Mouse (Mus musculus) gastrocnemius, postnatal 36 days (tissue): ENCODE data around the gene Hlcs. TPM values are rescaled to one million over a fixed set of nuclear protein-coding genes. Genes with fewer than 3 reads are reported as not detected.

ENCODE experiments used
- DNase-seq, 2 experiments: peaks; one replicate each; pipeline ENCODE4 v3.0.0; 2022
- intact Hi-C: fragments of 180-260 bp; cut with DNase I; formaldehyde crosslinking; loops from one replicate; pipeline ENCODE4 v1.15.1; 2025
- total RNA-seq, 2 experiments: library from RNA; stranded (reverse); gene quantifications; 2 replicates each; pipeline ENCODE4 v1.2.3; 2021

Gene Hlcs
- total RNA-seq, 2 experiments from 2014 or later: 6.5 to 6.8 TPM

DNA sequence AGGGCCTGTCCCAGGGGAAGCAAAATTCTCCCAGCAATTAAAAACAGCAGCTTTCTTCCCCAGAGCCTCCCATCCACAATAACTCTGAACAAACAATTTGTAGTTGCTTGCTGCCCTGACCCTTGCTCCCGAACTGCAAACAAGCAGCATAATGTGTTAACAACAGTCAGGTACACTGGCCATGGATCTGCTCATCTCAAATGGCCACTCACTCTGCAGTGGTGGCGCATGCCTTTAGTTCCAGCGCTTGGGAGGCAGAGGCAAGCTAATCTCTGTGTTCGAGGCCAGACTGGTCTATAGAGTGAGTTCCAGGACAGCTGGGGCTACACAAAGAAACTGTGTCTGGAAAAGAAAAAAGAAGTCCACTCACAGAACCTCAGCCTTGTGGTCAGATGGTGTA is 22.2 kb downstream of the Hlcs start:
- intact Hi-C loops: no loop called here
- no peak for DNase-seq

DNA sequence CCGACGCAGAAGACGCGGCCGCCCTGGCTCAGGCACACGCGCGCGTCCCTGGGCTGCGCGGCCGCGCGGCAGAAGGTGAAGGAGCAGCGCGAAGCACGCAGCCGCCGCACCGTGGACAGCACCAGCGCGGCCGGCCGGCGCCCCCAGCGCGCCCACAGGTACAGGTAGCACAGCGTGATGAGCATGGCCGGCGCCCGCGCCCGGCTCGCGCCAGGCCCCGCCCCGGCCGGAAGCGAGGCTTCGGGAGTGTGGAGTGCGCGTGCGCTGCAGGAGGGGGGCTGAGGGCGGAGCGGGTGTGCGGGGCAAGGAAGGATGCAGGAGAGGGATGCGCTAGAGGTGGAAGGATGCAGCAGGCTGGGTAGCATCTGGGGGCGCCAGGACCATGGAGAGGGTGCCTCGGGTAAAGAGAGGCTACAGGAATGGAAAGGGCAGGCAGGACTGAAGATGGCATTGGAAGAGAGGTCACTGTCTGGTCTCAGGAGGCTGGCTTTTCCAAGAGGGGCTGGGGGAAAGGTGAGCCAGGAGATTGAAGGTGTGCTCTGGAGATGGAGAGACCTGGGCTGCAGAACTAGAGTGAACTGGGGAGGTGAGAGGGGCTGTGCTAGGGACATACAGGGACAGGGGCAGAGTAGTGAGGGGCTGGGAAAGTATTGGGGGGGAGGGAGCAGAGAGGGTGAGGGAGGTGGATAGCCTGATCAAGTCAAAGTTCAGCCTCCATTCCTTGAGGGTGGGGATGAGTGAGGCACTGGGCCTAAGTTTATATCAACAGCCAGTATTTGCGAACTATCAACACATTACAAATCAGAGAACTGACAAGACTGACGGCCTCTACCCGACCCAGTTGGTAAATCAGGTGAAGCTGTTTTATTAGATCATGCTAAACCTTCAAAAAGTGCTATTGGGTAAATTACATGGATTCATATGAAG is 23.0 kb downstream of the Hlcs start:
- peak; percentile 57 to 70 for DNase-seq
- intact Hi-C loops: no loop called here

DNA sequence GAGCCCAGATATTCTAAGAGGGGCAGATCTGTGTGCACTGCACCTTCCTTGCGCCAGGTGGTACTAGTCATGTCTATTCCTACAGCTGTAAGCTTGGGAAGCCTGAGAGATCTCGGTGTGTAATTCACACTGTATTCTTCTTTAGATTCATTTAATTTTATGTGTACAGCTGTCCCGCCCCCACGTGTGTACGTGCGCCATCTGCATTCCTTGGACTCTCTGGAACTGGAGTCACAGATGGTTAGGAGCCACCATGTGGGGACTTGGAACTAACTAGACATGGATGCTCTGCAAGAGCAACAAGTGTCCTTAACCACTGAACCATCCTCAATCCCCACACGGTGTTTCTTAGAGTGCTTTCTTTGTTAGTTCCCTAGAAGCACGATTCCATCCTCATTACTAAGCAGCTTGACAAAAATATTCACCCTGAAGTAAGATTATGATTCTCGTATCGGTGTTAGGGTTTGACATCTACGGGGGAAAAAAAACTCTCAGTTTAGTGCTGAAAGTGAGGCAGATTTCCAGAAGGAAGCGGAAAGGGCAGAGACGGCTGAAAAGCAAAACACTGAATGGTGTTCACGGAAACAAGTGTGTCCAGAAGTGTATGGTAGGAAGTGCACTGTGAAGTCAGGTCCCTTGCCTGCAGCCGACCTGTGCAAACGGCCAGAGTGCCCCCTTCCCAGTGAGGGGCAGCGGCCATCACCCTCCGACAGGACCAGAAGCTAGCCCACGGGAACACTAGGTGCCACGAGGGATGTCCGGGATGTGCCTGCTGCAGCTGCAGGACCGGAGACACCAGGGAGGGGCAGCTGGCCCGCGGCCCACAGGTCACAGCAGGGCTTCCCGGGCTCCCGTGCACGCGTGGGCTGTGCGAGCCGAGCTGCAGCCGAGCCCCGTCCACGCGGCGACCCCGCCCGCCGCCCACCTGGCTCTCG is 24.0 kb downstream of the Hlcs start:
- intact Hi-C loops: no loop called here

DNA sequence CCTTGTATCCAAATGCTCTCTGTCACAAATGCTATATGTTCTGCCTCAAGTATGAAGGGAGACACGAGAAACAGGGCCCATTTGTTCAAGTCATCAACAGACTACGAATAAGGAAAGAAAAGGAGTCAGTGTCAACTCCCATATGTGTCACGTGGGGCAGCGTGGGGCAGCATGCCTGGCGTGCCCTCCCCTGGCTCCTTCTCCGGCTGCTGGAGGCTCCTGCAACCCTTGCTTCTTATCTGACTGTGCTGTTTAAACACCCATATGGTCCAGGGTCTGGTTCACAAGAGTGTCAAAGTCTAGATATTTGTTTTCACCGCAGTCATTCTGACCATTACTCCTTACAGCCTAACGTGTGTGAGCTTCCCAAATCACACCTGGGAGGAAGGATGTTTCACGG is 25.5 kb downstream of the Hlcs start:
- intact Hi-C loops: no loop called here
- DNase-seq: no peak

More for the DNA sequence above, 24.0 kb downstream of the Hlcs start:
- DNase-seq: no peak

DNA sequence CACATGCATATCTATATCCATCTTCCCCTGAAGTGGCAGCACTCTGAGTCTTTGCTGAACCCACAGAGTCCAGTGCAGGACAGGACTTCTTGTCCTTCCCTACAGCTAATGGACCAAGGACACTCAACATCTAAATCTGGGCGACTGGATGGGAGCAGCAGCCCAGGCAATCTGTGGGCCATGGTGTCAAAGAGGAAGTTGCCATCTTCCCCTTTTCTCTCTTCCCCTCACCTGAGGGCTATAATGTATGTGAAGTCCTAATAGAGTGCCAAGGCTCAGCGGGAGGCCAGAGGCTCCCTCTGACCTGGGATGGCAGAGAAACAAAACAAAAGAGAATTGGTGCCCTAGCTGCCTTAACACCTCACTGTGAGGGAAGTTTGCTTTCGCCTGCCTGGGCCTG is 29.4 kb downstream of the Hlcs start:
- DNase-seq: no peak
- intact Hi-C loops: no loop called here

DNA sequence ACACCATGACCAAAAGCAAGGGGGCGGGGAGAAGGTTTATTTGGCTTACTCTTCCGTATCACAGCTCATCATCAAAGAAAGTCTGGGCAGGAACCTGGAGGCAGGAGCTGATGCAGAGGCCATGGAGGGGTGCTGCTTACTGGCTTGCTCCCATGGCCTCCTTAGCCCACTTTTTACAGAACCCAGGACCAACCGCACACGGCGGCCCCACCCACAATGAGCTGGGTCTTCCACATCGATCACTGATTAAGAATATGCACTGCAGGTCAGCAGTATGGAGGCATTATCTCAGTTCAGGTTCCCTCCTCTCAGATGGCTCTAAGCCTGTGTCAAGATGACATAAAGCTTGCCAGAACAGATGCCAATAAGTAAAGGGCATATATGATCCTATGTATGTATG is 42.5 kb downstream of the Hlcs start:
- intact Hi-C loops: loop anchor here (5.0 kb wide), 1 partner anchor 46 kb away; no protein-coding TSS in a partner anchor
- no peak for DNase-seq

DNA sequence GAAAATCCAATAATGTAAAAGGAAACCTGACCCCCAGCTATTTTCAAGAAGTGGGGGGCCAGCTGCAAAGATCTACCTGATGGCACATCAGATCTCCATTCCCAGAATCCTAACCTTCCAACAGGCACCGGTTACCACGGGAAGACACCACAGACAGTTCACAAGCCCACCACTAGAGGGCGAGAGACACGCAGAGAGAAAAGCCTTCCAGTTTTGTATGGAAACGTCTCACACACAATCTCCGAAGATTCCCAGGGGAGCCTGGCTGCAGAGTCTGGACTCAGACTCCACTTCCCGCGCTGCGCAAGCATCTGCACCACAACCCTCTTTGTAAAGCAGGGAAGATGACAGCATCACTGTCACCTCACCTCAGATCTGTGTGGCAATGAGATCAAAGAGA is 43.7 kb downstream of the Hlcs start:
- intact Hi-C loops: loop anchor here (5.0 kb wide), 3 partner anchors 48 to 183 kb away; no protein-coding TSS in a partner anchor
- peak; percentile 77 to 88 for DNase-seq

DNA sequence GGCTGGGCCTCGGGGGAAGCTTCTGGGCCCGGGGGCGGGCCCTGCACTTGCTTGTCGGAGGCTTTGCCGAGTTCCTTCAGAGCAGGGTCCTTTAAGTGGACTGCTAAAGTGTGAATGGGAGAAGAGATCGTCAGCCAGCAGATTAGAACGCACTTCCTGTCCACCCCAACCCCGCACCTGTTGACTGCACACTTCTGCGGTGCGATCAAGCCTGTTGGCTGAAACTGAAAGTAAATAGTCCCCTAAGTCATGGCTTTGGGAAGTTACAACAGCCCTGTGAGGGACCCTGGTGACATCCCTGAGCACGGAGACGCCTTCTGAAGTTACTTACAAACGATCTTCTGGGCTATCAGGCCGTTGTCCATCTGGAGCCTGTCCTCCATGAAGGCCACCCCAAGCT is 45.2 kb downstream of the Hlcs start:
- no peak for DNase-seq
- intact Hi-C loops: loop anchor here (5.0 kb wide), 2 partner anchors 64 to 184 kb away; no protein-coding TSS in a partner anchor

DNA sequence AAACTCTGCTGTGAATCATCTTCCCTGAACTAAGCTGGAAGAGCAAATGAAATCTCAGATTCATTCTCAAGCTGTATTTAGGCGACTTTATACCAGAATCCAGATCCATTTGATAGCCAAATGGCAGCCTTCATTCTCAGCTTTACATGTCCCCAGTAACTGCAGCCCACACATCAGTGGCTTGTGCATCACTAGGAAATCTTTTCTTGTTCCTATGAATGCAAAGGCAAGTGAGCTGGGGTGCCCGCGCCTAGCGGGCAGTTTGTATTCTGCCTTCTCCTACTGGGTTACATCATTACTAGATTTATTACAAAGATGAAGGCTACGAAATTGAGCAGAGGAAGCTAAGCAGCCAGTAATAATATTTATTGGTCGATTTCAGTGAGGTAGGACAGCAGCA is 48.8 kb downstream of the Hlcs start:
- intact Hi-C loops: loop anchor here (5.0 kb wide), 2 partner anchors 68 to 188 kb away; no protein-coding TSS in a partner anchor
- DNase-seq: no peak

DNA sequence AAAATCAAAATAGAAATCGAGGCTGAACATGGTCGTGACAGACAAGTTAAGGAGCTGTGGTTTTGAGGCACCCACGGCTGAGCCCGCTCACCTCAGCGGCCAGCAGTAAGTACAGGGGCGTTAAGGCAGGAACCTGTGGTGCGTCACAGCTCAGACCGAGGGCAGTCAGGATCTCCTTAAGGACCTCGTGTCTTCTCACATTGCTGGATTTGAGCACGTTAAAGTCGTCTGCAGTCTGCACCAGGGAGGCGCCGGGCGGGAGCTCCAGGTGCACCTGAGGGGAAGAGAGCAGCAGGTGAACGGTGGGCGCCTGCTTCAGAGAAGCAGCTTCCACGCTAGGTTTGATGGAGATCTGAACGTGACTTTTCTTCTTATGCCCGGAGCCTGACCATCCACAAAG is 50.9 kb downstream of the Hlcs start:
- intact Hi-C loops: no loop called here
- no peak for DNase-seq

DNA sequence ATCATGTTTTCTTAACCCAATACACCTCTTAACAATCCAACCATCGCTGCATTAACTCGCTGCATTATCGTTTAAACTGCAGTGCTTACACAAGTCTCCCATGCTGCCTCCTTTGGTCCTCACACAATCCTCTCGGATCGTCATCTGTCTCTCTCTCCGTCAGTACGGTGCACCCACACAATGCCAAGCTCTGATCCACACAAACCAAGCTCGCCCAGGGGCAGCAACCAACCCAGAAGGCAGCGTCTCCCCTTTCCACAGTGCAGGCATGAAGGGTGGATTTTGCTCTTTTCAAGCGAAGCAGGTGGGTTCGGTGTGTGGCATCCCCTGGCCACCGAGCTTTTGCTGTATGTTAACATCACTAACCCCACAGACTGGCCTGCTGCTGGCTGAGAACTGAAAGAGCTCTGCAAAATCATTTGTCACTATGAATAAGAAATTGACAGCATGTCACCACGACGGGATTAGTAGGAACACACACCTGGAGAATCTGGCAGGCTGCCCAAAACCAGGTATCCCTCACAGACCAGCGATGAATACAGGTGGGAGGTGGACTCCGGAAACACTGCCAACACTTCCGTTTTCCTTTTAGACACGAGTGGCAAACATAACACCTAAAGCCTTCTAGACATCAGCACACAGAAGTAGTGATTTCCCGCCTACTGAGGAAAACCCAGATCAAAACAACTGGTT is 52.3 kb downstream of the Hlcs start:
- intact Hi-C loops: no loop called here

DNA sequence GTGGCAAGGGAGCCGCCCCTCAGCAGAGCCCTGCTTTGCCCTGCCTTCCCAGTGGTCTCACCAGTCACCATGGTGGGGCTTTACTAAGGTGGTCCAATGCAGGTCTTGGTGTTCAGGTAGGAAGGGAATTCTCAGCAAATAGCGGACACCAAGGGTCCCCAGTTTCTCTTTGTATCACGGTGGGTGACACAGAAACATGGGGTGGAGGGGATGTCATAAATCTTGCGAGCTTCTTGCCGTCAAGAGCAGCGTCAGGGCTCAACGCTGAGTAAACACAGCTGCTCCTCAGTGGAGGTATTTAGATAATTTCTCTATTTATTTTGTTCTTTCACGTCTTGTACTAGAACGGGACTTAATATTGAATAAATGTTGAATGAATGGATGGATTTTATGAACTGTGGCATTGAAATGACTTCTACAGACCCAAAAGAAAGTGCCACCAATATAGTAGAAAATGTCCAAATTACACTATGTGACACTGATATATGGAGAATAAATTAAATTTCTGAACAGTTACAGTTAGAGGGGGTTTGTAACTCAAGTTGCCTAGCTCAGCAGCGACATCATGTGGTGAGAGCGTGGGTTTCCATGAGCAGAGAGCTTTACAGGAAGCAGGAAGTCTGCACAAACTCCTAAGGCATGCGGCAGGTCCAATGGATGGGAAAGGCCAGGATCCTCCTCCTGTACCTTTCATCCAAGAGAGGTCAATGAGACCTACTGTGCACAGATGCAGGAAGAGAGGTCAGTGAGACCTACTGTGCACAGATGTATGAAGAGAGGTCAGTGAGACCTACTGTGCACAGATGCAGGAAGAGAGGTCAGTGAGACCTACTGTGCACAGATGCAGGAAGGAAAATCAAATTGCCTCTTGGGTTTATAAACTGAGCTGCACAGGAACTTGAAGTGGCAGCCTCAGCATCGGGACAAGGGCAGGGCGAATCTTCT is 54.7 kb downstream of the Hlcs start:
- DNase-seq: peak; percentile 70 to 73
- intact Hi-C loops: loop anchor here (1.0 to 5.0 kb wide), 2 partner anchors 220 to 321 kb away; no protein-coding TSS in a partner anchor

More for the DNA sequence above, 52.3 kb downstream of the Hlcs start:
- no peak for DNase-seq

DNA sequence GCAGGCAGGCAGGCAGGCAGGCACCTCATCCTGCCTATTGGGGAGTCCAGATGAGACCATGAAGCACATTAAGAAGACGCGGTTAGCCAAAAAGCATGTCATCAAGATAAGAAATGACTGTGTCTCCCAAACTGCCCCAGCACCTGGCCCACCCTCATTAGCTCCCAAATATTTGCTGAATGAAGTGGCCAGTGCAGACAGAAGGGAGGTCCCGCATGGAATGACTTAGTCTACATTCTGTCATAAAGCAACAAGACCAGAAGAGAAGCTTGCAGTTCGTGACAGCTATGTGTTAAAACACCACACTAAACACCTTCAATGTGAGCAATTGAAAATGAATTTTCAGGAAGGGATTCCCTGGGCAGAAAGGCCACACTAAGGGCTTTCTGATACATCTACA is 57.8 kb downstream of the Hlcs start:
- no peak for DNase-seq
- intact Hi-C loops: loop anchor here (5.0 kb wide), 1 partner anchor 318 kb away; no protein-coding TSS in a partner anchor

DNA sequence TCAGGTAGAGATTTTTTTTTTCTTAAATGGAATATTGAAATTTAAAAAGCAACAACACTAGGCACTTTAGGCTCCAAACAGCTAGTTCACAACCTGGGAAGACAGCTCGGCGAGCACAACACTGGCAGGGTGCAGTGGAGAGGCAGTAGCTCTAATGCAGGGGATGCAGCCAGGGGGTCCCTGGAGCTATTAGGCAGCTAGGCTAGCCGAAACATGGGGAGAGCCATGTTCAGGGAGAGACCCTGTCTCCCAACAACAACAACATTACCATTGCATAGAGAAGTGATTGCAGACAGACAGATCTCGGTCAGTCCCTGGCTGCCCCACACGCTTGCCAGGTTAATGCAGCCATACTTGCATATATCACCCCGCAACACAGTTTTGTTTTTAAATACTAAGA is 58.3 kb downstream of the Hlcs start:
- no peak for DNase-seq
- intact Hi-C loops: loop anchor here (5.0 kb wide), 1 partner anchor 318 kb away; no protein-coding TSS in a partner anchor

DNA sequence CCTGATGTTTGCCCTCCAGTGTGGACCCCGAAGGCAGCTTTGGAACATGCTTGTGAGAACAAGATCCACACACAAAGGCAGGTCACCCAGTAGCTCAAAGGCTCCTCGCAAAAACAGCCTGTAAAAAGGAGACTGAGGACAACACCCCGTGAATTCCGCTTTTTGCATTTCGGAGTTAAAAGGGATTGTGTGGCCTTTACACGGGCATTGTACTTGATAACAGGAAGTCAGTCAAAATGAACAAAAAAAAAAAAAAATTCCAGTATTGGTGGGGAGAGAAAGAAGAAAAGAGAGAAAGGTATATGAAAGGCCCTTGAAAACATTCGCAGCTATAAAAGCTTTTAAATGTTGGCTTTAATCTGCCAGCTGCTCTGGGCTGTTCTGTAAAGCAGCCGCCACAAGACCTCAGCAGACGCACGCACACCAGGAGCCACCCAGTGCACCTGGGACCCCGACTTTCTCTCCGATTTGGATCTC is 58.9 kb downstream of the Hlcs start:
- DNase-seq: no peak
- intact Hi-C loops: no loop called here

DNA sequence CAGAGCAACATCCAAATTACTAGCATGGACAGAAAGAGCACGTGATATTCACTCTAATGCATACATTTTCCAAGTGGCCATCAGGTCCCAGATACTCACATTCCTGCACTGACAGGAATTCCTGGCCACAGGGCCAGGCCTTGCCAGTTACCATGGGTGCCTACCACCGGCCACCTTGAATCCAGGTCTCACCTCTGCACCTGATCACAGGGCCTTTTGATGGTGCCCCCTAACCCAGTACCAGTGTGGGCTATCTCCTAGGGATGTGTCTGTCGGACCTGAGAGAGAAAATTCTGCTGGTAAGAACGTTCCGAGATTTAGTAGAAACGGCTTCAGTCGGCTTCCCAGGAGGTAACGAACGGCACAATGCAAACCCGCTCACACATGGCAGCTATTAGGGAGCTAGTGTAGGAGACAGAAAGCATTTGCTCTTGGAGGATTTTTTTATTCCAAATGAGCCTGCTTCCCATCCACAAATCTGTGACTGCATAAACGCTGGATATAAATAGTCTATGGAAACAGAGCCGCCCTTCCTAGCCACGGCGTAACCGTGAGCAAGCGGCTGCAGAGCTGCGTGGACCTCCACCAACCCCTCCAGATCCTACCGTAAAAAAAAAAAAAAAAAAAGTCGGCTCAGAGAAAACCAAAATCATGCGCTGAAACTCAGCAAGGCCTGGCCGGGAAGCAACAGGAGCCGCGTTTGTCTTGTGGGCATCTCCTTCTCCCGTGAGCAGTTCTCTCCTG is 59.5 kb downstream of the Hlcs start:
- DNase-seq: no peak
- intact Hi-C loops: no loop called here

DNA sequence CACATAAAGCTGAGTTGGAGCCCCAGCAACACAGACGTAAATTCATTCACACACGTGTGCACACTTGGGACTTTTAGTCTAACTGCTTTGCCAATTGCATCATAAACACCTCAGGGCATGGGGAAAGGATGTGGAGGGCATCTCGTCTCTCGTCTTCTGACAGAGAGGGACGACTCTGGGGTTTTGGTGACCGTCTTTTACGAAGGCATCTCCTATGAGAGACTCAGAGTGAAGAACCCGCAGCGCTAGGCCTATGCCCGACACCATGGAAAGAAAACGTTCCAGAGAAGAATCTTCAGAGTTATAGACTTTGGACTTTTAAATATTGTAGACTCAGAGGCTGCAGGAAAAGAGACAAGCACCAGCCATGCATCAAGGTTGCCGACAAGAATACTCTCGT is 61.6 kb downstream of the Hlcs start:
- no peak for DNase-seq
- intact Hi-C loops: no loop called here

DNA sequence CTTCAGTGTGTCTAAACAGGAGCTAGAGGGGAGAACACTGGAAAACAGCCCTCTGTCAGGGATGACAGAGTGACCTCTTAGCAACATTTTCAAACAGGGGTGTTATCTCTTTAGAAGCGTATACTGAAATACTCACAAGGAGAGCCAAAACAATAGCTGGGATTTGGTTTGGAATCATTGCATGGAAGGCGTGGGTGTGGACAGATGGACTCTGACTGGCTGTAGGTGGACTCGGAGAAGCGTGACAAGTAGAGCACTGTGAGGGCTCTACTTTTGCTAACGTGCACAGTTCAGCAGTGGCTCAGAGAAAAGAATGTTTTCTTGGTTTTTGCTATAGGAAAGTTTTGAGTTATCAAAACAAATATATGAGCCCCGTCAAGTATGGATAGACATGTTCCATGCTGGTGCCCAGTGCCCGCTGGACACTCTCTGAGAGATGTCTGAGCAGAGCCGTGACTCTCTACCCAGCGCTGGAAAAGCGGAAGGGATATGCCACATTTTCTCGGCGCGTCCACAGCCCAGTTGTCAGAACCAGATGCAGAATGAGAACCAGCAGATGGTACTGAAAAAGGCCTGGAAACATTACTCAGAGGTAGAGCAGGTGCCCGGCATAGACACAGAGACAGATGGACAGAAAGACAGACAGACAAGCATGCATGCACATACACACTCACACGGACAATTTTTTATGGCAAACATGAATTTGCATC is 62.6 kb downstream of the Hlcs start:
- no peak for DNase-seq
- intact Hi-C loops: no loop called here
